Mouse (Mus musculus) CH12.LX (cell line): ENCODE results near the gene Slc25a12. TPM values are rescaled to one million over a fixed set of nuclear protein-coding genes. Genes with fewer than 3 reads are reported as not detected.

Source experiments
- DNase-seq: peaks from one replicate; pipeline ENCODE4 v3.0.0-alpha.2; 2013; ENCODE audit errors: extremely low read depth
- H3K27ac ChIP-seq: 2 replicates; pipeline ENCODE4 v1.5.1; 2012; ENCODE audit warnings: low read depth, mild to moderate bottlenecking, control low read depth, moderate library complexity; ENCODE audit not compliant: insufficient read depth
- H3K27me3 ChIP-seq: replicated peaks from 2 replicates; pipeline ENCODE3; 2012; ENCODE audit warnings: inconsistent platforms
- H3K36me3 ChIP-seq, 2 experiments: replicated peaks in 1 of 2; 2 replicates each; pipeline versions ENCODE3 to v1.6.1; 2012; ENCODE audit warnings: inconsistent platforms in 1 of 2, low read length in 1 of 2, mild to moderate bottlenecking in 1 of 2, mixed read lengths in 1 of 2, moderate library complexity in 1 of 2; ENCODE audit not compliant: control insufficient read depth in 1 of 2, insufficient read depth in 1 of 2
- H3K4me1 ChIP-seq, 2 experiments: 2 replicates each; pipeline ENCODE4 v1.6.1; 2012; ENCODE audit warnings: inconsistent platforms in 1 of 2, moderate library complexity in 1 of 2; ENCODE audit not compliant: insufficient read depth in 2 of 2, control insufficient read depth in 1 of 2
- H3K4me2 ChIP-seq: 2 replicates; pipeline ENCODE4 v1.6.1; 2012; ENCODE audit warnings: low read depth, mild to moderate bottlenecking, control low read depth; ENCODE audit not compliant: poor library complexity, insufficient read depth, severe bottlenecking
- H3K4me3 ChIP-seq, 3 experiments: fragments of 150-350 bp in 1 of 3; sonication (generic) in 1 of 3; replicated peaks in 1 of 3; 2 replicates each; pipeline versions ENCODE3 to v1.5.1; 2011 to 2012; ENCODE audit warnings: low read depth in 2 of 3, low read length in 2 of 3, mild to moderate bottlenecking in 2 of 3, moderate library complexity in 2 of 3, control low read depth in 1 of 3, improper control_type of control experiment in 1 of 3, inconsistent platforms in 1 of 3, mixed read lengths in 1 of 3; ENCODE audit not compliant: poor library complexity in 1 of 3
- H3K79me2 ChIP-seq: replicated peaks from 2 replicates; pipeline ENCODE4 v1.6.1; 2012; ENCODE audit warnings: mild to moderate bottlenecking, moderate library complexity; ENCODE audit not compliant: control insufficient read depth, poor library complexity, insufficient read depth, severe bottlenecking; ENCODE audit errors: extremely low read depth
- H3K9ac ChIP-seq: 2 replicates; pipeline ENCODE4 v1.6.1; 2012; ENCODE audit warnings: low read depth, mild to moderate bottlenecking, control low read depth, moderate library complexity; ENCODE audit not compliant: insufficient read depth
- H3K9me3 ChIP-seq: replicated peaks from 2 replicates; pipeline ENCODE3; 2012; ENCODE audit warnings: low read length, inconsistent platforms, mixed read lengths
- BHLHE40 ChIP-seq: IDR thresholded peaks from 2 replicates; pipeline ENCODE4 v1.6.1; 2011; ENCODE audit warnings: mild to moderate bottlenecking, low read depth, low read length, improper control_type of control experiment
- CHD2 ChIP-seq: IDR thresholded peaks from 2 replicates; pipeline ENCODE4 v1.6.1; 2011; ENCODE audit warnings: low read length, improper control_type of control experiment
- CTCF ChIP-seq, 2 experiments: IDR thresholded peaks in 1 of 2; conservative IDR thresholded peaks in 1 of 2; 2 replicates each; pipeline ENCODE4 v1.5.1; 2011 to 2012; ENCODE audit warnings: low read depth in 2 of 2, low read length in 2 of 2, improper control_type of control experiment in 1 of 2, inconsistent platforms in 1 of 2, mild to moderate bottlenecking in 1 of 2, moderate library complexity in 1 of 2
- E2F4 ChIP-seq: IDR thresholded peaks from 2 replicates; pipeline ENCODE4 v1.6.1; 2011; ENCODE audit warnings: low read depth, low read length, improper control_type of control experiment; ENCODE audit not compliant: insufficient replicate concordance
- GABPA ChIP-seq: IDR thresholded peaks from 2 replicates; pipeline ENCODE4 v1.6.1; 2012; ENCODE audit warnings: low read depth, low read length, improper control_type of control experiment, inconsistent platforms; ENCODE audit not compliant: insufficient replicate concordance
- JUN ChIP-seq: IDR thresholded peaks from 2 replicates; pipeline ENCODE4 v1.6.1; 2011; ENCODE audit warnings: low read depth, mild to moderate bottlenecking, low read length, improper control_type of control experiment, moderate library complexity; ENCODE audit not compliant: insufficient read depth
- JUND ChIP-seq: conservative IDR thresholded peaks from 2 replicates; pipeline ENCODE4 v1.6.1; 2011; ENCODE audit warnings: low read depth, low read length, improper control_type of control experiment
- MAX ChIP-seq: IDR thresholded peaks from 2 replicates; pipeline ENCODE4 v1.6.1; 2011; ENCODE audit warnings: low read length, improper control_type of control experiment
- MEF2A ChIP-seq: IDR thresholded peaks from 2 replicates; pipeline ENCODE4 v1.6.1; 2014; ENCODE audit warnings: low read depth, mild to moderate bottlenecking, inconsistent platforms, low read length, improper control_type of control experiment, borderline replicate concordance
- MXI1 ChIP-seq: IDR thresholded peaks from 2 replicates; pipeline ENCODE4 v1.6.1; 2011; ENCODE audit warnings: mild to moderate bottlenecking, low read depth, low read length, improper control_type of control experiment
- NELFE ChIP-seq: IDR thresholded peaks from 2 replicates; pipeline ENCODE4 v1.6.1; 2011; ENCODE audit warnings: low read depth, low read length, improper control_type of control experiment
- PAX5 ChIP-seq: IDR thresholded peaks from 2 replicates; pipeline ENCODE4 v1.6.1; 2012; ENCODE audit warnings: low read length, inconsistent platforms, mixed read lengths
- POLR2A ChIP-seq: IDR thresholded peaks from 2 replicates; pipeline ENCODE4 v1.6.1; 2011; ENCODE audit warnings: low read depth, mild to moderate bottlenecking, improper control_type of control experiment, low read length
- RCOR1 ChIP-seq: conservative IDR thresholded peaks from 2 replicates; pipeline ENCODE4 v1.6.1; 2012; ENCODE audit warnings: low read depth, mild to moderate bottlenecking, inconsistent platforms, low read length, improper control_type of control experiment
- UBTF ChIP-seq: IDR thresholded peaks from 2 replicates; pipeline ENCODE4 v1.6.1; 2012; ENCODE audit warnings: low read depth, mild to moderate bottlenecking, inconsistent platforms, low read length, improper control_type of control experiment, moderate library complexity
- USF1 ChIP-seq: IDR thresholded peaks from 2 replicates; pipeline ENCODE4 v1.6.1; 2014; ENCODE audit warnings: low read depth, mild to moderate bottlenecking, inconsistent platforms, low read length, improper control_type of control experiment
- USF2 ChIP-seq: conservative IDR thresholded peaks from 2 replicates; pipeline ENCODE4 v1.6.1; 2011; ENCODE audit warnings: low read depth, low read length, improper control_type of control experiment
- ZC3H11A ChIP-seq: IDR thresholded peaks from 2 replicates; pipeline ENCODE4 v1.6.1; 2012; ENCODE audit warnings: low read depth, mild to moderate bottlenecking, inconsistent platforms, low read length, improper control_type of control experiment
- ZKSCAN1 ChIP-seq: IDR thresholded peaks from 2 replicates; pipeline ENCODE4 v1.6.1; 2012; ENCODE audit warnings: low read depth, inconsistent platforms, low read length, improper control_type of control experiment, borderline replicate concordance
- ZMIZ1 ChIP-seq: IDR thresholded peaks from 2 replicates; pipeline ENCODE4 v1.6.1; 2012; ENCODE audit warnings: low read depth, mild to moderate bottlenecking, inconsistent platforms, low read length, improper control_type of control experiment
- ZNF384 ChIP-seq: IDR thresholded peaks from 2 replicates; pipeline ENCODE4 v1.6.1; 2012; ENCODE audit warnings: low read depth, low read length, improper control_type of control experiment, inconsistent platforms
- dilution Hi-C: fragments of 300-500 bp; cut with MboI; formaldehyde crosslinking; loops from 2 replicates; pipeline ENCODE4 v1.14.3; 2020; ENCODE audit warnings: low sequenced_read_pairs; ENCODE audit not compliant: extremely low pct_unique_long_range_greater_than_20kb, extremely low pct_ligation_motif_present
- in situ Hi-C: fragments of 300-500 bp; cut with MboI; formaldehyde crosslinking; loops from 3 replicates; pipeline ENCODE4 v1.14.3; 2019; ENCODE audit warnings: low sequenced_read_pairs, low pct_ligation_motif_present, low pct_unique_long_range_greater_than_20kb, mixed read lengths
- polyA plus RNA-seq: library from polyadenylated mRNA; unstranded; fragments of >175 nt; gene quantifications from 2 replicates; pipeline ENCODE4 v1.2.1, GENCODE M21; 2012; ENCODE audit warnings: low read depth; ENCODE audit not compliant: insufficient read length
- total RNA-seq, 2 experiments: library from RNA; depleted of rRNA; stranded (reverse); fragments of 300-350 nt in 1 of 2; fragments of >200 nt in 1 of 2; gene quantifications; 2 replicates each; pipeline ENCODE4 v1.2.3; 2012 to 2014

Slc25a12 gene
- total and polyA plus RNA-seq, 3 experiments, result 97.1 to 211 (median 123) TPM

- no peak for TF ChIP-seq NELFE
- no peak for TF ChIP-seq CHD2
- no peak for TF ChIP-seq PAX5
- no peak for TF ChIP-seq MEF2A
- TF ChIP-seq CTCF (conservative IDR thresholded peaks at IDR 0.05 in 1 of 2, IDR thresholded peaks at IDR 0.05 in 1 of 2; ENCODE audit: low read depth in 2 of 2, low read length in 2 of 2), result 0 out of 4 replicates have a peak, but pooled peaks of 1 of the 2 experiments have one; percentile 16
- TF ChIP-seq BHLHE40, result no peak
- no peak for TF ChIP-seq GABPA
- H3K9me3 ChIP-seq, result peaks cover 8% of the 10 kb centered on the region
- H3K4me3 ChIP-seq, result no peak overlapping the region
- no peak overlapping the region for H3K27ac ChIP-seq
- in situ Hi-C loops, result no loop called here
- peaks cover 2 to 13% of the 10 kb centered on the region in 2 experiments; a peak in 2 of 4 replicates for H3K4me1 ChIP-seq
- peaks cover 17 to 69% of the 10 kb centered on the region in 2 experiments for H3K36me3 ChIP-seq
- no peak for DNase-seq
- no peak overlapping the region for H3K4me2 ChIP-seq
- no peaks in the 10 kb centered on the region for H3K27me3 ChIP-seq
- H3K9ac ChIP-seq, result no peak overlapping the region
- H3K79me2 ChIP-seq, result peaks cover 3% of the 10 kb centered on the region
- dilution Hi-C loops, result no loop called here
Observed at GRCm38 (mm10) chr2:71343884-71344640, 23.5 kb downstream of the Slc25a12 start.

- no peak overlapping the region for H3K27ac ChIP-seq
- peaks cover 11% of the 10 kb centered on the region for H3K79me2 ChIP-seq
- H3K9ac ChIP-seq, result no peak overlapping the region
- DNase-seq, result no peak
- no peak overlapping the region for H3K4me3 ChIP-seq
- H3K4me1 ChIP-seq, result peaks cover 15 to 35% of the 10 kb centered on the region in 2 experiments
- in situ Hi-C loops, result no loop called here
- H3K9me3 ChIP-seq, result peaks cover 8% of the 10 kb centered on the region
- peaks cover 17 to 41% of the 10 kb centered on the region in 2 experiments for H3K36me3 ChIP-seq
- dilution Hi-C loops, result no loop called here
- no peak overlapping the region for H3K4me2 ChIP-seq
- no peaks in the 10 kb centered on the region for H3K27me3 ChIP-seq
- TF ChIP-seq JUND (no peak), USF2 (no peak), E2F4 (no peak), POLR2A (no peak), ZKSCAN1 (no peak), JUN (no peak), MXI1 (no peak), ZMIZ1 (no peak), UBTF (no peak), BHLHE40 (no peak), MAX (no peak), ZC3H11A (no peak), USF1 (no peak), RCOR1 (no peak), ZNF384 (no peak)
Observed at GRCm38 (mm10) chr2:71340126-71340525, 27.4 kb downstream of the Slc25a12 start.
